In genomic region chr7:126470077-126470476, GRCm38 (mm10) we compare ENCODE assay signal across 1 mouse cellular context.
TF ChIP-seq lines count a peak whose summit lies in the region.

No protein-coding gene starts in this region.

TF ChIP-seq in MEL, 35 proteins besides CTCF, POLR2A, EP300 and RAD21:
- TF ChIP-seq MEF2A (IDR thresholded peaks at IDR 0.05; ENCODE audit: extremely low read depth, insufficient replicate concordance, low read depth, low read length, poor library complexity, severe bottlenecking) (0 out of 2 replicates have a peak, but pooled peaks have one; percentile 31), ETS1 (IDR thresholded peaks at IDR 0.05; ENCODE audit: low read depth, low read length) (peak; percentile 93), TBP (IDR thresholded peaks at IDR 0.05; ENCODE audit: low read depth, low read length) (0 out of 2 replicates have a peak, but pooled peaks have one; percentile 38), SMC3 (IDR thresholded peaks at IDR 0.05; ENCODE audit: low read depth, low read length) (0 out of 2 replicates have a peak, but pooled peaks have one; percentile 4), NRF1 (IDR thresholded peaks at IDR 0.05; ENCODE audit: insufficient read depth, low read depth, low read length, poor library complexity, severe bottlenecking) (no peak), SIN3A (IDR thresholded peaks at IDR 0.05; ENCODE audit: low read length) (peak; percentile 94), TAL1 (IDR thresholded peaks at IDR 0.05; ENCODE audit: low read length) (peak; percentile 22; the same call in 1 of the 2 replicates), HCFC1 (IDR thresholded peaks at IDR 0.05; ENCODE audit: low read depth, low read length) (peak; percentile 53), MYB (IDR thresholded peaks at IDR 0.05; ENCODE audit: low read depth, low read length) (no peak), USF2 (IDR thresholded peaks at IDR 0.05; ENCODE audit: borderline replicate concordance in 1 of 2, insufficient read depth in 1 of 2, low read depth in 1 of 2, low read length in 2 of 2) (no peak), MYC (IDR thresholded peaks at IDR 0.05; ENCODE audit: low read depth, low read length) (peak; percentile 69), E2F4 (IDR thresholded peaks at IDR 0.05; ENCODE audit: borderline replicate concordance, low read depth, low read length) (no peak), JUND (IDR thresholded peaks at IDR 0.05; ENCODE audit: low read depth, low read length) (no peak), ZMIZ1 (IDR thresholded peaks at IDR 0.05; ENCODE audit: low read depth, low read length) (no peak), ZKSCAN1 (IDR thresholded peaks at IDR 0.05; ENCODE audit: low read depth, low read length) (no peak), TCF12 (IDR thresholded peaks at IDR 0.05; ENCODE audit: low read depth, low read length) (peak; percentile 66; the same call in 1 of the 2 replicates), RCOR1 (IDR thresholded peaks at IDR 0.05; ENCODE audit: low read depth, low read length) (peak; percentile 88), BHLHE40 (IDR thresholded peaks at IDR 0.05; ENCODE audit: borderline replicate concordance, low read depth, low read length) (peak; percentile 52; the same call in 1 of the 2 replicates), GATA1 (IDR thresholded peaks at IDR 0.05; ENCODE audit: low read depth, low read length) (peak; percentile 75), MAZ (IDR thresholded peaks at IDR 0.05; ENCODE audit: low read depth, low read length) (0 out of 2 replicates have a peak, but pooled peaks have one; percentile 7), USF1 (IDR thresholded peaks at IDR 0.05; ENCODE audit: low read depth, low read length) (no peak), POLR2AphosphoS2 (IDR thresholded peaks at IDR 0.05; ENCODE audit: low read length) (no peak), MXI1 (IDR thresholded peaks at IDR 0.05; ENCODE audit: low read depth, low read length) (peak; percentile 89), MAX (IDR thresholded peaks at IDR 0.05; ENCODE audit: low read length) (peak; percentile 57; the same call in 1 of the 2 replicates)
